Mouse (Mus musculus) urinary bladder, adult 2 months (tissue): ENCODE data around the gene Kat8. TPM values are rescaled to one million over a fixed set of nuclear protein-coding genes. Genes with fewer than 3 reads are reported as not detected.
"Not testable (repeated sequence)": the region's sequence is repeated elsewhere in the genome, so short reads cannot be mapped to it uniquely, and the experiment has no call there.

Experiments used
- DNase-seq: peaks from one replicate; pipeline ENCODE4 v3.0.0; 2022; ENCODE audit warnings: low spot score
- polyA plus RNA-seq: library from polyadenylated mRNA; depleted of rRNA; stranded (reverse); fragments of >200 nt; gene quantifications from 2 replicates; pipeline ENCODE4 v1.2.3, GENCODE M21; 2012; rRNA removed

Gene Kat8
- 27.2 and 31.9 TPM in 2 replicates for polyA plus RNA-seq

GRCm38 (mm10) chr7:127912190-127912871 is at the start of gene Kat8:
Gene Kat8 (plus strand): TSS chr7:127912516.
- DNase-seq, result peak; percentile 83

- no peak for DNase-seq
Observed at GRCm38 (mm10) chr7:127866434-127866833, 45.9 kb upstream of the Kat8 start.

- no peak for DNase-seq
Observed at GRCm38 (mm10) chr7:127867641-127868040, 44.7 kb upstream of the Kat8 start.

GRCm38 (mm10) chr7:127869149-127869810 is 43.0 kb upstream of the Kat8 start:
- no peak for DNase-seq

GRCm38 (mm10) chr7:127870136-127870821 is 42.0 kb upstream of the Kat8 start:
- DNase-seq, result no peak

GRCm38 (mm10) chr7:127874812-127875626 is 37.3 kb upstream of the Kat8 start:
- DNase-seq, result no peak

GRCm38 (mm10) chr7:127875627-127876001 is 36.7 kb upstream of the Kat8 start:
- DNase-seq, result peak; percentile 77

- no peak for DNase-seq
Observed at GRCm38 (mm10) chr7:127876041-127876466, 36.3 kb upstream of the Kat8 start, which contains the start of gene Zfp646. Gene Zfp646 (plus strand): TSS chr7:127876221.

GRCm38 (mm10) chr7:127876467-127877348 is 35.6 kb upstream of the Kat8 start, which contains the start of gene Zfp668:
Gene Zfp668 (minus strand): TSS chr7:127876828.
- peak; percentile 83 for DNase-seq

- no peak for DNase-seq
Observed at GRCm38 (mm10) chr7:127879301-127879700, 33.0 kb upstream of the Kat8 start.

GRCm38 (mm10) chr7:127880431-127880830 is 31.9 kb upstream of the Kat8 start:
- DNase-seq, result no peak

- peak; percentile 22 for DNase-seq
Observed at GRCm38 (mm10) chr7:127885951-127886350, 26.4 kb upstream of the Kat8 start.

GRCm38 (mm10) chr7:127886551-127886950 is 25.8 kb upstream of the Kat8 start:
- peak; percentile 18 for DNase-seq

- DNase-seq, result peak; percentile 18
Observed at GRCm38 (mm10) chr7:127887191-127887590, 25.1 kb upstream of the Kat8 start.

GRCm38 (mm10) chr7:127887781-127888180 is 24.5 kb upstream of the Kat8 start:
- no peak for DNase-seq

GRCm38 (mm10) chr7:127888821-127889220 is 23.5 kb upstream of the Kat8 start:
- peak; percentile 20 for DNase-seq

- DNase-seq, result peak; percentile 18
Observed at GRCm38 (mm10) chr7:127890798-127891197, 21.5 kb upstream of the Kat8 start, which contains the start of gene Prss53. Gene Prss53 (minus strand): TSS chr7:127890970.

GRCm38 (mm10) chr7:127894480-127894879 is 17.8 kb upstream of the Kat8 start:
- DNase-seq, result no peak

- peak; percentile 82 for DNase-seq
Observed at GRCm38 (mm10) chr7:127895442-127895841, 16.9 kb upstream of the Kat8 start, which contains the start of the genes Gm21974 and Vkorc1. Gene Gm21974 (minus strand): TSS chr7:127895454. Gene Vkorc1 (minus strand): TSS chr7:127895617.

GRCm38 (mm10) chr7:127895891-127896290 is 16.4 kb upstream of the Kat8 start:
- DNase-seq, result not testable (repeated sequence)
